Mouse (Mus musculus) embryonic facial prominence, embryonic 10.5 days (tissue): Measurements from ENCODE around the gene Coq10a. TPM values are rescaled to one million over a fixed set of nuclear protein-coding genes. Genes with fewer than 3 reads are reported as not detected.

Experiments used
- DNase-seq: peaks from one replicate; pipeline ENCODE4 v3.0.0-alpha.2; 2017; ENCODE audit warnings: low spot score
- H3K27ac ChIP-seq: fragments of 300-500 bp; sonication (generic); replicated peaks from 2 replicates; pipeline ENCODE4 v1.5.1; 2016; ENCODE audit warnings: mild to moderate bottlenecking
- H3K27me3 ChIP-seq: fragments of 300-500 bp; sonication (generic); replicated peaks from 2 replicates; pipeline ENCODE4 v1.6.1; 2016; ENCODE audit warnings: low read depth, mild to moderate bottlenecking; ENCODE audit not compliant: poor library complexity, severe bottlenecking
- H3K36me3 ChIP-seq: fragments of 300-500 bp; sonication (generic); replicated peaks from 2 replicates; pipeline ENCODE4 v1.6.1; 2016; ENCODE audit warnings: mild to moderate bottlenecking, moderate library complexity
- H3K4me1 ChIP-seq: fragments of 300-500 bp; sonication (generic); 2 replicates; pipeline ENCODE4 v1.6.1; 2016
- H3K4me3 ChIP-seq: fragments of 300-500 bp; sonication (generic); 2 replicates; pipeline ENCODE4 v1.5.1; 2016; ENCODE audit warnings: mild to moderate bottlenecking, moderate library complexity
- H3K9me3 ChIP-seq: fragments of 300-500 bp; sonication (generic); 2 replicates; pipeline ENCODE4 v1.6.1; 2016; ENCODE audit warnings: mild to moderate bottlenecking
- WGBS: fragments of 180-500 bp; shearing (Covaris S2); methylation state at CpG from one replicate; pipeline ENCODE4 v1.1.7; 2016; 5-methylcytosine and 5-hydroxymethylcytosine counted together
- polyA plus RNA-seq: library from polyadenylated mRNA; unstranded; fragments of >200 nt; fragmentation: Nextera tagmentation; extraction: Ambion mirVana; gene quantifications from 2 replicates; pipeline ENCODE4 v1.2.1, GENCODE M21; 2016

Gene Coq10a
- polyA plus RNA-seq, 1 experiment from 2014 or later: 9.5 TPM

GRCm38 (mm10) chr10:128367899-128368401, 847 bp downstream of the Coq10a start:
- DNase-seq: no peak
- Histone ChIP-seq H3K4me1 (peaks cover 15% of the 10 kb centered on the region), H3K27ac (peak overlapping the region; percentile 90), H3K36me3 (peaks cover 32% of the 10 kb centered on the region), H3K4me3 (peak overlapping the region; percentile 79), H3K27me3 (no peaks in the 10 kb centered on the region), H3K9me3 (no peaks in the 10 kb centered on the region)
- 17% methylated on average over 19 of the region's 19 CpGs for WGBS

DNA sequence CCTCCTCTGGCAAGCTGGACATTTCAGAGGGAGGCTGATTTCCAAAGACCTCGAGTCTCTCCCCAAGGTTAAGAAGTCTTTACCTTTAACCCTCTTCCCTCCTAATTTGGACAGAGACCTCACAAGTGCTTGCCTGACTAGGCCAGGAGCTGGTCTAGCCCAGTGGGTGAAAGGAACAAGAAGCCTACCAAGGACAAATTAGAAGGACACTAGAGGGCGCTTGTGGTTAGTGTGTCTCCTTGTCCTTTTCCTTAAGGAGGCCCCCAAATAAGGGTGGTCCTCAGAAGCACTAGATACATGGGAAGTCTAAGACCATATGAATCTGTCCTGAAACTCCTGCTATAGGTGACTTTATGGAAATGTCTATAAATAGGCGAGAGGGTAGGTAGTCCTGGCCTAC, 6.2 kb downstream of the Coq10a start:
- Histone ChIP-seq H3K27me3 (no peaks in the 10 kb centered on the region), H3K9me3 (no peaks in the 10 kb centered on the region), H3K27ac (no peak overlapping the region), H3K4me3 (no peak overlapping the region), H3K4me1 (peaks cover under 1% of the 10 kb centered on the region; the same call in 1 of the 2 replicates), H3K36me3 (peaks cover 86% of the 10 kb centered on the region)
- WGBS: 60% methylated on average over 3 of the region's 3 CpGs
- no peak for DNase-seq

GRCm38 (mm10) chr10:128361836-128362235, 7.0 kb downstream of the Coq10a start:
- Histone ChIP-seq H3K4me3 (no peak overlapping the region), H3K27ac (no peak overlapping the region), H3K36me3 (peaks cover 93% of the 10 kb centered on the region), H3K9me3 (no peaks in the 10 kb centered on the region), H3K27me3 (no peaks in the 10 kb centered on the region), H3K4me1 (no peaks in the 10 kb centered on the region)
- DNase-seq: no peak
- WGBS: 90% methylated on average over 6 of the region's 6 CpGs

- H3K4me3 ChIP-seq: no peak overlapping the region
- no peaks in the 10 kb centered on the region for H3K27me3 ChIP-seq
- WGBS: 94% methylated on average over 6 of the region's 6 CpGs
- no peaks in the 10 kb centered on the region for H3K4me1 ChIP-seq
- H3K27ac ChIP-seq: no peak overlapping the region
- no peaks in the 10 kb centered on the region for H3K9me3 ChIP-seq
- no peak for DNase-seq
- H3K36me3 ChIP-seq: peaks cover 99% of the 10 kb centered on the region
These were observed 9.6 kb downstream of the Coq10a start for GRCm38 (mm10) chr10:128359226-128359625.

DNA sequence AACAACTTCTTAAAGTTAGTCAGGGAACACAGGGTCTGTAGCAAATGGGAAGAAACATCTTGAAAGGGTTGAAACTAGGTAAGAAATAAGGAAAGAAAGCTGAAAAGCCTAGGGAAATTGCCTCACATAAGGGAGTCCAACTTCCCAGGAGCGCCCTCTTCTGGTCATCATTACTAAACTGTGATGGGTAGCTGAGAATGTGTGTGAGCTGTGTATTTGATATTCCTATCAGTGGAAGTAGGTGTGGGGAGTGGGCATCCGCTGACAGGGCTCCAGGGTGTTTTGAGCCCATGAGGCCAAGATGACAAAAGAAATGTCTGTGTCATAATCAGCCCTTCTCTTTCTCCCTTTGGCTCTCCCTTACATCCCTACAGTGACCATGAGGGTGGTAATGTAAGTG, 10.0 kb downstream of the Coq10a start:
- no peaks in the 10 kb centered on the region for H3K27me3 ChIP-seq
- no peaks in the 10 kb centered on the region for H3K4me1 ChIP-seq
- no peak overlapping the region for H3K27ac ChIP-seq
- no peak overlapping the region for H3K4me3 ChIP-seq
- H3K9me3 ChIP-seq: no peaks in the 10 kb centered on the region
- 54% methylated on average over 2 of the region's 2 CpGs for WGBS
- DNase-seq: peak; percentile 31
- H3K36me3 ChIP-seq: peaks cover 99% of the 10 kb centered on the region

GRCm38 (mm10) chr10:128347541-128347940, 21.3 kb downstream of the Coq10a start:
- H3K27me3 ChIP-seq: no peaks in the 10 kb centered on the region
- H3K27ac ChIP-seq: no peak overlapping the region
- WGBS: 93% methylated on average over 8 of the region's 8 CpGs
- no peak overlapping the region for H3K4me3 ChIP-seq
- no peak for DNase-seq
- H3K4me1 ChIP-seq: peaks cover 8% of the 10 kb centered on the region
- no peaks in the 10 kb centered on the region for H3K9me3 ChIP-seq
- H3K36me3 ChIP-seq: peaks cover 68% of the 10 kb centered on the region

DNA sequence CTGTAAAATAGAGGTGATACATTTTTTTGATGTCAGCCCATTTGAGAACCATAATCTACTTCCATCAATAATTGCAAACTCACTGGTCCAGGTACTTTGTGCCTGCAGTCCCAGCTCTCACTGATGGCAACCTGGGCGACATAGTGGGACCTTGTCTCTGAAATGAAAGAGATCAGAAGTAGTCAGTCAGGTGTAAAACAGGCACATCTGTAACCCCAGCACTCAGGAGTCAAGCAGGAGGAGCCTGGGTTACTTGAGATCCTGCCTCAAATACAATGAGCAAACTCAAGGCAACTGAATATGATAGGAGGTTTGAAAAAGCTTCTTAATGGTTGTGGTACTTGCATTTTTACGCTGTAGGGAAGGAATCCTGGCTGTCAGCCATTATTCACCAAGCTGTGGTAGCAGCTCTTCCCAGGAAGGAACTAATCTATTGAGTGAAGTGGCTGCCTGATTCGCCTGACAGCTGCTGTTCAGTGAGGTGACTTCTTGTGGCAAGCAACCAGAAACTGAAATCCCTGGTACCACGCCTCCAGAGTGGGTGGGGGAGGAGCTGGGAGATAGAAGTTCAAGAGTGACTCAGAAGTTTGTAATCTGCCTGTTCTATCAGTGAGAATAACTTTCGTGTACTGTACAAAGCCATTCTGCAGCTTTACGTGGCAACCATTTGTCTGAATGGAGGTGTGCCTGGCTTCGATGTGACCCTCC, 24.1 kb downstream of the Coq10a start:
- no peaks in the 10 kb centered on the region for H3K27me3 ChIP-seq
- DNase-seq: peak; percentile 14
- H3K4me3 ChIP-seq: no peak overlapping the region
- peaks cover 64% of the 10 kb centered on the region for H3K36me3 ChIP-seq
- H3K27ac ChIP-seq: no peak overlapping the region
- 78% methylated on average over 7 of the region's 7 CpGs for WGBS
- no peaks in the 10 kb centered on the region for H3K9me3 ChIP-seq
- peaks cover 10% of the 10 kb centered on the region for H3K4me1 ChIP-seq

- WGBS: 95% methylated on average over 1 of the region's 1 CpGs
- H3K27ac ChIP-seq: no peak overlapping the region
These were observed 25.4 kb downstream of the Coq10a start for GRCm38 (mm10) chr10:128343436-128343835.

DNA sequence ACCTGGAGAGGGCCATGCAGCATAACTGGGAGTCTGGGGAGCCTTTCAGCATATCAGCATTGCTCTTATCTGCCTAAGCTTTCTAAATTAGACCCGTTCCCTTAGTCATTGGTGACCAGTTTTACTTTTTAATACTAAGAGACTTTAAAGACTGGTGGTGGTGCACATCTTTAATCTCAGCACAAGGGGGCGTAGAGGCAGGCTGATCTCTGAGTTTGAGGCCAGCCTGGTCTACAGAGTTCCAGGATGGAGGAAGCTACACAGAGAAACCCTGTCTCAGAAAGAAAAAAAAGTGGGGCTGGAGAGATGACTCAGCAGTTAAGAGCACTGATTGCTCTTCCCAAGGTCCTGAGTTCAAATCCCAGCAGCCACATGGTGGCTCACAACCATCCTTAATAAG, 28.5 kb downstream of the Coq10a start:
- Histone ChIP-seq H3K36me3 (peaks cover 49% of the 10 kb centered on the region), H3K4me1 (peaks cover 34% of the 10 kb centered on the region), H3K4me3 (no peak overlapping the region), H3K9me3 (no peaks in the 10 kb centered on the region), H3K27ac (no peak overlapping the region), H3K27me3 (no peaks in the 10 kb centered on the region)
- WGBS: 83% methylated on average over 2 of the region's 2 CpGs
- no peak for DNase-seq

More at GRCm38 (mm10) chr10:128343436-128343835, 25.4 kb downstream of the Coq10a start:
- H3K4me1 ChIP-seq: peaks cover 22% of the 10 kb centered on the region
- H3K27me3 ChIP-seq: no peaks in the 10 kb centered on the region
- no peak overlapping the region for H3K4me3 ChIP-seq
- H3K36me3 ChIP-seq: peaks cover 60% of the 10 kb centered on the region
- H3K9me3 ChIP-seq: no peaks in the 10 kb centered on the region
- DNase-seq: no peak

GRCm38 (mm10) chr10:128338948-128339347, 29.8 kb downstream of the Coq10a start:
- H3K27me3 ChIP-seq: no peaks in the 10 kb centered on the region
- H3K4me1 ChIP-seq: peaks cover 26% of the 10 kb centered on the region
- DNase-seq: no peak
- 85% methylated on average over 2 of the region's 2 CpGs for whole genome bisulfite sequencing
- H3K4me3 ChIP-seq: peak overlapping the region; percentile 84
- H3K36me3 ChIP-seq: peaks cover 42% of the 10 kb centered on the region
- no peaks in the 10 kb centered on the region for H3K9me3 ChIP-seq
- H3K27ac ChIP-seq: no peak overlapping the region

DNA sequence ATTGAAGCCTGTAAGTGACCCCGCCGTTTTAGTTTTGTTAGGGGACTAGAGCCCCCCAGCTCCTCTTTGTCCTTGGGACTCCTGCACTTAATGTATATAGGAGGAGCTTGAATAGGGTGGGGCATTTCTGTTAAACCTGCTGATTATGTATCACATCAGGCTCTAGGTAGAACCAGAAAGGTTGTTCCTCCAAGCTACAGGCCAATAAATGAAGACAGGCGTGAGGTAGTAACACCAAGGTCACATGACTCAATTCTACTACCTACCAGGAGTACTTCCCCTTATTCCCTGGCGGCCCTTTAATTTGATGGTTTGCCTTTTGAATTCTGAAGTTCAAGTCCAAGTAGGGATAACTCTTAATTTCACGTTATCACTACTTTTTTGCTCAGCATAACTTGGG, 30.4 kb downstream of the Coq10a start:
- H3K27ac ChIP-seq: peak overlapping the region; percentile 92
- H3K36me3 ChIP-seq: peaks cover 38% of the 10 kb centered on the region
- WGBS: 26% methylated on average over 5 of the region's 5 CpGs
- H3K4me3 ChIP-seq: peak overlapping the region; percentile 84
- H3K9me3 ChIP-seq: no peaks in the 10 kb centered on the region
- DNase-seq: no peak
- no peaks in the 10 kb centered on the region for H3K27me3 ChIP-seq
- H3K4me1 ChIP-seq: peaks cover 26% of the 10 kb centered on the region

DNA sequence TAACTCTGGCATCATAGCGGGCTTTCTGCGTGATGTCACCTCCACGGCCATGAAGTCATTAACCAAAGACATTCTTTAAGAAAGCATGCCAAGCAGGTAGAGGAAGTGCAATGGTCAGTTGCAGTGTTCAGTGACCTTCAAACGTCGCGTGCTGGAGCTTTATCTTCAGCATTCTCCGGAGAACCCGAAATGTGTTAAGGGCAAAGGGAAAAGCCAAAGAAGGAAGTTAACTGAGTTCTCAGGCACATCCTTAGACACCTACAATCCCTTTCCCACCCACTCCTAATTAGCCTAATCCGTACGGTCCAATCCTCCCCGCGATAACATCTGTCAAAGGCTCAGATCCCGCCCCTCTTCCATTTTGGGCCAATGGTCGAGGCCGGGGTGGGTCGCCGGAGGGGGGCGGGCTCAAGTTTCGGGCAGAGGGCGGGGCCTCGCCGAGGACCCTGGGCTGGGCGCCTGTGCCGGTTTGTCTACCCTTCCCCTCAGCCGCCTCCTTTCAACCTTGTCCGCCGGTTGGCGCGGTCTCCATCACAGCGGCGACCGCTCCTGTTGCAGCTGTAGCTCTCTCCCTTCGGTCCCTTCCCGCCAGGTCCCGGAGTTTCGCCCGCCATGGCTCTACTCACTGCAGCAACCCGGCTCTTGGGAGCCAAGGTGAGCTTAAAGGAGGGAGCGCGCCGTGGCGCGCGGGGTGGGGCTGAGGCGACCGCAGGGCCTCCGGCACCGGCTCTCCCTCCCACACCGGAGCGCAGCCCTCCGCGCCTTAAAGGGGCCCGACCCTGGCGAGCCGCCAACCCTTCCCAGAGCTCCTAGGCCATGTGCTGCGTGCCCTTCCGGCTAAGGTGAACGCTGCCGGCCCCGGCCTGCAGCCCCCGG, 31.3 kb downstream of the Coq10a start, which contains the start of gene Cs:
Gene Cs, plus strand, starts transcription at position 429 of the 876 bp plus-strand sequence.
- peaks cover 26% of the 10 kb centered on the region for H3K4me1 ChIP-seq
- H3K27me3 ChIP-seq: no peaks in the 10 kb centered on the region
- peak within 1 kb of the TSS; percentile 84 for H3K4me3 ChIP-seq
- WGBS: 2% methylated on average over 61 of the region's 61 CpGs
- peaks cover 29% of the 10 kb centered on the region for H3K36me3 ChIP-seq
- no peaks in the 10 kb centered on the region for H3K9me3 ChIP-seq
- peak; percentile 99 for DNase-seq
- peak within 1 kb of the TSS; percentile 92 for H3K27ac ChIP-seq
